Mouse (Mus musculus): ENCODE measurements around the gene Vstm4.

Vstm4 gene

GRCm38 (mm10) chr14:32865331-32865730 lies 8.8 kb downstream of the Vstm4 start:
- Histone ChIP-seq H3K9me3 (ENCODE audit: low read length) (no peaks in the 10 kb centered on the region), H3K4me3 (replicated peaks; ENCODE audit: low read length) (no peak overlapping the region), H3K36me3 (ENCODE audit: insufficient read depth, low read length) (no peaks in the 10 kb centered on the region), H3K4me1 (replicated peaks; ENCODE audit: low read depth, low read length) (0 out of 2 replicates have a peak, but pooled peaks cover 3% of the 10 kb centered on the region), H3K27me3 (ENCODE audit: insufficient read depth, low read length) (no peaks in the 10 kb centered on the region)
- TF ChIP-seq CTCF (conservative IDR thresholded peaks at IDR 0.05; ENCODE audit: low read length): no peak

- Histone ChIP-seq H3K27me3 (ENCODE audit: insufficient read depth, low read length) (peaks cover 8% of the 10 kb centered on the region; the same call in 1 of the 2 replicates), H3K4me1 (replicated peaks; ENCODE audit: low read depth, low read length) (no peaks in the 10 kb centered on the region), H3K9me3 (ENCODE audit: low read length) (no peaks in the 10 kb centered on the region), H3K4me3 (replicated peaks; ENCODE audit: low read length) (no peak overlapping the region), H3K36me3 (ENCODE audit: insufficient read depth, low read length) (no peaks in the 10 kb centered on the region)
- TF ChIP-seq NANOG (IDR thresholded peaks at IDR 0.05; ENCODE audit: borderline replicate concordance, low read length) (no peak), POU5F1 (IDR thresholded peaks at IDR 0.05; ENCODE audit: borderline replicate concordance, low read length) (no peak), CTCF (conservative IDR thresholded peaks at IDR 0.05; ENCODE audit: low read length) (no peak)
These were observed 15.4 kb downstream of the Vstm4 start for GRCm38 (mm10) chr14:32871963-32872362.

GRCm38 (mm10) chr14:32877549-32877948 lies 21.0 kb downstream of the Vstm4 start:
- Histone ChIP-seq H3K36me3 (ENCODE audit: insufficient read depth, low read length) (no peaks in the 10 kb centered on the region), H3K9me3 (ENCODE audit: low read length) (no peaks in the 10 kb centered on the region), H3K27me3 (ENCODE audit: insufficient read depth, low read length) (peaks cover 15% of the 10 kb centered on the region; the same call in 1 of the 2 replicates), H3K4me1 (replicated peaks; ENCODE audit: low read depth, low read length) (no peaks in the 10 kb centered on the region), H3K4me3 (replicated peaks; ENCODE audit: low read length) (no peak overlapping the region)
- TF ChIP-seq NANOG (IDR thresholded peaks at IDR 0.05; ENCODE audit: borderline replicate concordance, low read length) (no peak), CTCF (conservative IDR thresholded peaks at IDR 0.05; ENCODE audit: low read length) (no peak), POU5F1 (IDR thresholded peaks at IDR 0.05; ENCODE audit: borderline replicate concordance, low read length) (no peak)

GRCm38 (mm10) chr14:32880332-32880731 lies 23.8 kb downstream of the Vstm4 start:
- Histone ChIP-seq H3K4me3 (replicated peaks; ENCODE audit: low read length) (no peak overlapping the region), H3K27me3 (ENCODE audit: insufficient read depth, low read length) (peaks cover 15% of the 10 kb centered on the region; the same call in 1 of the 2 replicates), H3K4me1 (replicated peaks; ENCODE audit: low read depth, low read length) (no peaks in the 10 kb centered on the region), H3K36me3 (ENCODE audit: insufficient read depth, low read length) (no peaks in the 10 kb centered on the region), H3K9me3 (ENCODE audit: low read length) (no peaks in the 10 kb centered on the region)
- TF ChIP-seq NANOG (IDR thresholded peaks at IDR 0.05; ENCODE audit: borderline replicate concordance, low read length) (no peak), POU5F1 (IDR thresholded peaks at IDR 0.05; ENCODE audit: borderline replicate concordance, low read length) (no peak), CTCF (conservative IDR thresholded peaks at IDR 0.05; ENCODE audit: low read length) (no peak)

- no peaks in the 10 kb centered on the region for H3K36me3 ChIP-seq (ENCODE audit: insufficient read depth, low read length)
- no peaks in the 10 kb centered on the region for H3K9me3 ChIP-seq (ENCODE audit: low read length)
- 0 out of 2 replicates have a peak, but pooled peaks cover 8% of the 10 kb centered on the region for H3K27me3 ChIP-seq (ENCODE audit: insufficient read depth, low read length)
- no peak for TF ChIP-seq CTCF (conservative IDR thresholded peaks at IDR 0.05; ENCODE audit: low read length)
- no peak for TF ChIP-seq NANOG (IDR thresholded peaks at IDR 0.05; ENCODE audit: borderline replicate concordance, low read length)
- TF ChIP-seq POU5F1 (IDR thresholded peaks at IDR 0.05; ENCODE audit: borderline replicate concordance, low read length): no peak
- no peak overlapping the region for H3K4me3 ChIP-seq (replicated peaks; ENCODE audit: low read length)
- no peaks in the 10 kb centered on the region for H3K4me1 ChIP-seq (replicated peaks; ENCODE audit: low read depth, low read length)
These were observed 25.1 kb downstream of the Vstm4 start for GRCm38 (mm10) chr14:32881693-32882092.

GRCm38 (mm10) chr14:32888876-32889674 lies 32.5 kb downstream of the Vstm4 start:
- 0 out of 2 replicates have a peak, but pooled peaks cover 3% of the 10 kb centered on the region for H3K27me3 ChIP-seq (ENCODE audit: insufficient read depth, low read length)
- H3K4me3 ChIP-seq (replicated peaks; ENCODE audit: low read length): no peak overlapping the region
- H3K36me3 ChIP-seq (ENCODE audit: insufficient read depth, low read length): no peaks in the 10 kb centered on the region
- no peaks in the 10 kb centered on the region for H3K4me1 ChIP-seq (replicated peaks; ENCODE audit: low read depth, low read length)
- TF ChIP-seq POU5F1 (IDR thresholded peaks at IDR 0.05; ENCODE audit: borderline replicate concordance, low read length) (no peak), CTCF (conservative IDR thresholded peaks at IDR 0.05; ENCODE audit: low read length) (no peak), NANOG (IDR thresholded peaks at IDR 0.05; ENCODE audit: borderline replicate concordance, low read length) (no peak)
- H3K9me3 ChIP-seq (ENCODE audit: low read length): no peaks in the 10 kb centered on the region

GRCm38 (mm10) chr14:32894341-32894853 lies 37.8 kb downstream of the Vstm4 start:
- H3K4me3 ChIP-seq (replicated peaks; ENCODE audit: low read length): no peak overlapping the region
- no peaks in the 10 kb centered on the region for H3K4me1 ChIP-seq (replicated peaks; ENCODE audit: low read depth, low read length)
- no peaks in the 10 kb centered on the region for H3K36me3 ChIP-seq (ENCODE audit: insufficient read depth, low read length)
- H3K27me3 ChIP-seq (ENCODE audit: insufficient read depth, low read length): peaks cover 3% of the 10 kb centered on the region; the same call in 1 of the 2 replicates
- no peaks in the 10 kb centered on the region for H3K9me3 ChIP-seq (ENCODE audit: low read length)
- no peak for TF ChIP-seq NANOG (IDR thresholded peaks at IDR 0.05; ENCODE audit: borderline replicate concordance, low read length)
- TF ChIP-seq POU5F1 (IDR thresholded peaks at IDR 0.05; ENCODE audit: borderline replicate concordance, low read length): no peak

GRCm38 (mm10) chr14:32894878-32895277 lies 38.3 kb downstream of the Vstm4 start:
- H3K4me1 ChIP-seq (replicated peaks; ENCODE audit: low read depth, low read length): no peaks in the 10 kb centered on the region
- TF ChIP-seq POU5F1 (IDR thresholded peaks at IDR 0.05; ENCODE audit: borderline replicate concordance, low read length) (no peak), NANOG (IDR thresholded peaks at IDR 0.05; ENCODE audit: borderline replicate concordance, low read length) (no peak), CTCF (conservative IDR thresholded peaks at IDR 0.05; ENCODE audit: low read length) (no peak)
- H3K36me3 ChIP-seq (ENCODE audit: insufficient read depth, low read length): no peaks in the 10 kb centered on the region
- H3K9me3 ChIP-seq (ENCODE audit: low read length): no peaks in the 10 kb centered on the region
- H3K4me3 ChIP-seq (replicated peaks; ENCODE audit: low read length): no peak overlapping the region
- H3K27me3 ChIP-seq (ENCODE audit: insufficient read depth, low read length): peaks cover 3% of the 10 kb centered on the region; the same call in 1 of the 2 replicates
